Mouse (Mus musculus): ENCODE measurements at regions not wholly inside any gene's neighbourhood (a gene's known extent, or its start where the extent isn't known, plus 50 kb on each side); places are given as distances from the start of the nearest gene placed in this dataset.

GRCm38 (mm10) chr13:116213843-116214829, 95.4 kb downstream of the Isl1 start:
- TF ChIP-seq CTCF (IDR thresholded peaks at IDR 0.05; ENCODE audit: low read depth, low read length) (no peak), POLR2A (IDR thresholded peaks at IDR 0.05; ENCODE audit: extremely low read depth, insufficient read depth, low read length) (no peak)
